Mouse (Mus musculus): ENCODE measurements around the gene Cenpi. TPM values are rescaled to one million over a fixed set of nuclear protein-coding genes. Genes with fewer than 3 reads are reported as not detected.
A peak's percentile ranks its signal among the peaks of the same experiment; 100 is the strongest.

Cenpi gene
- polyA plus RNA-seq (2015; fragmentation: Nextera tagmentation; extraction: Ambion mirVana): 34.7 and 35.3 TPM in 2 replicates

DNA sequence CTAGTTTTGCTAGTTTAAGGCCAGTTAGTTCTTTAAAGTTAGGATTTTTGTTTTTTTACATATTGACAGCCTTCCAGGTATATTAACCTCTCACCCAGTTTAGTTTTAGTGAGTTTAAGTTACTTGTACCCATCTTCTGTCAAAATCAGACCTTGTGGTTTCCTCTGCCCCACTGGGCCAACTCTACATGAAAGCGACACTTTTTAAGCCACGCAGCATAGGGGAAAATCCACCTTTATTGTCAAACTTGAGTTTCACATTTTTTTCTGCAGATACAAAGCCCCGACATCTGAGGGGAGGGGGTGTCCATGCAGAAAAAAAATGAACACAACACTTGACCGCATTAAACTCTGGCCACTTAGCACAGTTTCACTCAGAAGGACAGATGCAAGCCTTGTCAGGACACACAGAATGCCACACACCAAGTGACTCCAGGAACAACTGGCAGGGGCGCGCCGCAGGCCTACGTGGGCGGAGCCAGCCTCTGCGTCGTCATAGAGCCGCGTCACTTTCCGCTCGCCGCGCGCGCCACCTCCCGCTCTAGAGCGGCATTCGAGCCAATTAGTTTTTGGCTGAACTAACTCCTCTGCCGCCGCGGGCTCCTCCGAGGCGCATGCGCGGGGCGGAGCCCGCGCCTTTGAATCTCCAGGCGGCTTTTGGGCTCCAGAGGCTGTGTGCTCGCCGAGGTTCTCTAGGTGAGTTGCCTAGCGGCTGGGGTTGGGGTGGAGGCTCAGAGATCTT lies at the start of gene Cenpi:
Cenpi (plus strand) TSS at position 551 of the 741 bp plus-strand sequence.
- Histone ChIP-seq H3K36me3 (no peaks in the 10 kb centered on the region), H3K4me2 (peak within 1 kb of the TSS; percentile 51), H3K4me1 (no peaks in the 10 kb centered on the region), H3K27me3 (no peaks in the 10 kb centered on the region), H3K27ac (0 out of 2 replicates have a peak within 1 kb of the TSS, but pooled peaks have one; percentile 35), H3K9ac (peak within 1 kb of the TSS; percentile 31; the same call in 1 of the 2 replicates), H3K9me3 (no peaks in the 10 kb centered on the region), H3K4me3 (peak within 1 kb of the TSS; percentile 48)
- 17% methylated on average over 36 of the region's 36 CpGs for WGBS
- ATAC-seq (ENCODE audit: borderline replicate concordance, extremely low read depth, low FRiP score, low TSS enrichment): peak; percentile 98

DNA sequence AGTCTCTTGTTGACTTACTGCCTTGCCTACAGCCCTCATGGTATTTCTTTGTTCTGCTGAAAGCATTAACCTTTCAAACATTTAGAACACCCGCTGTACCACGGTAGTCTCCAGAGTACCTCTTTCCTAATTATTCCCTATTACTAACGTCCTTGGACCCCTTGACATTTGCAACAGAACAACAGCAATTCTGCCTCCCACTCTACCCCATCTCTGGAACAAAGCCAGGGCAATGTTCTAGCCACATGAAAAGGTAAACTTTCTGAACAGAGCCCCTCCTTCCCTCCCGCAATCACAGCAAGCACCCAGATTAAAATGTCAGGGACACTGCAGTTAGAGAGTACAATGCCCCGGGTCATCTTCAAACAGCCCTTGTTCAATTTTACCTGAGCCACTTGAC lies 46.7 kb upstream of the Cenpi start:
- Histone ChIP-seq H3K9ac (no peak overlapping the region), H3K9me3 (no peaks in the 10 kb centered on the region), H3K4me2 (no peak overlapping the region), H3K27ac (no peak overlapping the region), H3K4me1 (no peaks in the 10 kb centered on the region), H3K27me3 (no peaks in the 10 kb centered on the region), H3K36me3 (no peaks in the 10 kb centered on the region), H3K4me3 (no peak overlapping the region)
- ATAC-seq (ENCODE audit: borderline replicate concordance, extremely low read depth, low FRiP score, low TSS enrichment): no peak
- WGBS: 71% methylated on average over 5 of the region's 5 CpGs

DNA sequence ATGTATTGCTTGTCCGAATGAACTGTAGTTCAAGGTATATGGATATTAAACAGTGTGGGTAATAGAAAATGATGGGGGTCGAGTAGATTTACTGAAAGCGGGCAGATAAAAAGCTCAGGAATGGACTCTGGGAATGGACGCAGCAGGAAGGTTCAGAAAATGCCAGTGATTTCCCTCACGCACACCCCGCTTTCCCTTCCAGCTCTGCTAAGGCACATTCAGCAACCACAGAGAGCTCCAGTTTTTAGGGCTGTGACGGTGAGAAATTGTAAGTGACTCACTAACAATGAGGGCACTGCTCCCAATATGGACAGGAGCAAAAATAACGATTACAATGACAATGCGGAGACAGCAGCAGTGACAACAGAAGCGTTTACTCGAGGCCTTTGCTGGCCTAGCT lies 45.8 kb upstream of the Cenpi start:
- ATAC-seq (ENCODE audit: borderline replicate concordance, extremely low read depth, low FRiP score, low TSS enrichment): no peak
- Histone ChIP-seq H3K4me3 (no peak overlapping the region), H3K9me3 (no peaks in the 10 kb centered on the region), H3K36me3 (no peaks in the 10 kb centered on the region), H3K27me3 (no peaks in the 10 kb centered on the region), H3K4me2 (no peak overlapping the region), H3K4me1 (no peaks in the 10 kb centered on the region), H3K9ac (no peak overlapping the region), H3K27ac (no peak overlapping the region)
- WGBS: 81% methylated on average over 11 of the region's 11 CpGs

DNA sequence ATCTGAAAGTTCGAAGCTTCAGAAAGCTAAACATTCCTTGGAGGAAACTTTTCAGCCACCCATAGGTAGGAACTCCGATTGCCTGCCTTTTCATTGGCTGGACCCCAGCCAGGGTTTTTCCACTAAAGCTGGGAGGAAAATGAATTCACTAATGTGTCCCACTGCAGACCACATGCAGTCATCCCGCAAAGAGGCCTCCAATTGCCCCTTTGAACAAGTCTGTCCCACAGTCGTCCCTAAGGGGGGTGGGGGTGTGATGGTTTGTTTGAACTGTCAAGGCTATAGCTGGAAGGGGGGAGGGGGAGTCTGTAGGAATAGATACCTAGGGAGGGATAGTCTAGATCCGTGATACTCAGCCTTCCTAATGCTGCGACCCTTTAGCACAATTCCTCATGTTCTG lies 32.2 kb upstream of the Cenpi start:
- H3K9ac ChIP-seq: no peak overlapping the region
- no peaks in the 10 kb centered on the region for H3K9me3 ChIP-seq
- WGBS: 26% methylated on average over 6 of the region's 6 CpGs
- 0 out of 2 replicates have a peak, but pooled peaks cover 3% of the 10 kb centered on the region for H3K4me1 ChIP-seq
- H3K4me3 ChIP-seq: peak overlapping the region; percentile 43; the same call in 1 of the 2 replicates
- ATAC-seq (ENCODE audit: borderline replicate concordance, extremely low read depth, low FRiP score, low TSS enrichment): no peak
- peak overlapping the region; percentile 53 for H3K4me2 ChIP-seq
- no peak overlapping the region; the same call in none of the 2 replicates for H3K27ac ChIP-seq
- H3K36me3 ChIP-seq: no peaks in the 10 kb centered on the region
- H3K27me3 ChIP-seq: no peaks in the 10 kb centered on the region

DNA sequence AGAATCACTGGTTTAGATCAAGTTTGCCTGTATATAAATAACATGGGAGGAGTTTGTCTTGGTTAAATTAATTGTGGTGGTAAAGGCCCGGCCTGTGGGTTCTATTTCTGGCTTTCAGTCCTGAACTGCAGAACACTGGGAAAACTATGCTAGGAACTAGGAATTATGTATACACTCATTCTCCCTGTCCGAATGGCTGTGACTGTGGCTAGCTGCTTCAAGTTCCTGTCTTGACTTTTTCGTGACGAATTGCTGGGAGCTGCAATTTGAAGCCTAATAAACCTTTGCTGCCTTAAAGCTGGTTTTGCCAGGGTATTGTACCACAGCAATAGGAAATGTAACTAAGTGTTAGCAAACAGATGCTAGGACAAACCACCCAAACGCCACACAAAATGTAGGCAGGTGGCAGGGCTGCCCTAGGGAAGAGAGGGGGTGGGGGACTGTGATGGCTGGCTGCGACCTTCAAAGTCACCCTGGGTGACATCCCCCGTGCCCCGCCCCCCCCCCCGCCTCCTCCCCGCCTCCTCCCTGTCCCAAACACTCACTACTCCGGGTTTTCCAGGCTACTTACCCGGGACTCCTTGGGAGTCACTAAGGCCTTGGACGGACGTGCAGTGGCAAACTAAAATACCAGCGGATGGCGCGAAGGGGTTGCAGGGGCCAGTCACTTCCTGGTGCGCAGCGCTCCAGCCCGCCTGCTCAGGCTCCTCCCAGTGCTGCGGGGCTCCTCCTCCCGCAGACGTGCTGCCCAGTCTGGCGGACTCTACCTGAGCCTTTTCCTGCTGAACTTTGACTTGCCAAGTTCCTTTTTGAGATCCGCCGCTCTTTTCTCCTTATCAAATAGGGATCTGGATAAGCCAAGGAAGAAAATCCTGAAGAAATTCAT lies 31.4 kb upstream of the Cenpi start, which contains the start of gene Trmt2b:
Trmt2b (minus strand) TSS at position 710 of the 886 bp plus-strand sequence.
- 27% methylated on average over 17 of the region's 26 CpGs for WGBS
- peak; percentile 93 for ATAC-seq (ENCODE audit: borderline replicate concordance, extremely low read depth, low FRiP score, low TSS enrichment)
- H3K27me3 ChIP-seq: no peaks in the 10 kb centered on the region
- peak within 1 kb of the TSS; percentile 83 for H3K27ac ChIP-seq
- H3K4me2 ChIP-seq: peak within 1 kb of the TSS; percentile 53
- peak within 1 kb of the TSS; percentile 43 for H3K4me3 ChIP-seq
- 0 out of 2 replicates have a peak, but pooled peaks cover 3% of the 10 kb centered on the region for H3K4me1 ChIP-seq
- no peaks in the 10 kb centered on the region for H3K9me3 ChIP-seq
- peak within 1 kb of the TSS; percentile 16; the same call in 1 of the 2 replicates for H3K9ac ChIP-seq
- no peaks in the 10 kb centered on the region for H3K36me3 ChIP-seq

DNA sequence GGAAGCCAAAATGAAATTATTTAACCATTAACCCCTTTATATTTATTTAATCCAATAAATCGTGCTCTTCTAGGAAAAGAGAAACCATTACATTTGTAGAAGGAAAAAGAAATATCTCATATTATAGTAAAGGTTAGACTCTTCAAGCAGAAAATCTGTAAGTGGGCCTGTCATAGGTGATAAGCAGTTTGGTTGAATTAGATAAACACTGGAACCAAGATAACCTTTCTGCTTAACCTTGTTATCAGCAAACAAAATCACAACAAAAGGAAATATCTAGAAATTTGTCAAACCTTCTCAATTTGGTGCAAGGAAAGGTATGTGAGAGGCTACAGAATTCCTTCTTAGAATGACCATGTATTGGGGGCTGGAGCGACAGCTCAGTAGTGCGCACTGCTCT lies 27.4 kb upstream of the Cenpi start:
- H3K4me3 ChIP-seq: no peak overlapping the region
- 59% methylated on average over 3 of the region's 3 CpGs for WGBS
- 0 out of 2 replicates have a peak, but pooled peaks cover 3% of the 10 kb centered on the region for H3K4me1 ChIP-seq
- H3K27ac ChIP-seq: no peak overlapping the region
- ATAC-seq (ENCODE audit: borderline replicate concordance, extremely low read depth, low FRiP score, low TSS enrichment): no peak
- no peaks in the 10 kb centered on the region for H3K36me3 ChIP-seq
- no peaks in the 10 kb centered on the region for H3K27me3 ChIP-seq
- H3K4me2 ChIP-seq: no peak overlapping the region
- H3K9me3 ChIP-seq: no peaks in the 10 kb centered on the region
- H3K9ac ChIP-seq: no peak overlapping the region

DNA sequence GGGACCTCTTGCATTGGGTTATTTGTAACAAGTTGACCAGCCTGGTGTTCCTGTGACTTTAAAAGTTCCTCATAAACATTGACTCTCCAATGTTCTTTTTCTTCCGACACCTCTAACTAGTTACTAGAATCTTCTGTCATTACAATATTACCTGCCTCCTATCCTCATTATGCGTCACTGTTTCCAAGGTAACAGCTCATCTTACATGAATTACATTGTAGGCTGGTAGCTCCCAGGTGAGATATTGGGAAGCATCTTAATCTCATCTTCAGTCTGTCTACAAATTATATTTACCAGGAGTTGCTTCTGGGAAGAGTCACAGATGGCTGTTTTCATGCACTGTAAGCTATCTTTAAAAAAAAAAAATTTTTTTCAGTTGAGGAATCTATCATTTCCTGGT lies 22.8 kb upstream of the Cenpi start:
- H3K4me2 ChIP-seq: no peak overlapping the region
- ATAC-seq (ENCODE audit: borderline replicate concordance, extremely low read depth, low FRiP score, low TSS enrichment): no peak
- H3K36me3 ChIP-seq: no peaks in the 10 kb centered on the region
- no peak overlapping the region for H3K27ac ChIP-seq
- no peaks in the 10 kb centered on the region for H3K4me1 ChIP-seq
- no peaks in the 10 kb centered on the region for H3K27me3 ChIP-seq
- WGBS: 93% methylated on average over 2 of the region's 2 CpGs
- no peak overlapping the region for H3K4me3 ChIP-seq
- no peaks in the 10 kb centered on the region for H3K9me3 ChIP-seq
- H3K9ac ChIP-seq: no peak overlapping the region

DNA sequence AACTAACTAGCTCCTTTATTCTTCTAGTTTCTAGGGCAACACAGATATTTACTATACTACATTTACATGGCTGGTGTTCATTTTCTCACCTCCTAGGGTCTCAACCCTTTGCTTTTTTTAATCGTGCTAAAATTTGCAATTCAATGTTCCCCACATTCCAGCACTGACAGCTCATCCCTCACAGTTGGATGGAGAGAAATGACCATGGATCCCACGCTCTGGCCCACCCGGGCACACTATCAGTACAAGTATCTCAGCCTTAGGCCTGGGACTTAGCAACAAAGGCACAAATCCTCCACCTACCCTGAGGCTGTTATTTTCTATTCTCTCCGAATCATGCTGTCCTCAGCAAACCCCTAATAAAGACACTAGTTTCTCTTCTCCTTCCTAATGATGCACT lies 22.1 kb upstream of the Cenpi start:
- WGBS: 55% methylated on average over 4 of the region's 4 CpGs
- Histone ChIP-seq H3K4me3 (no peak overlapping the region), H3K27ac (no peak overlapping the region), H3K27me3 (no peaks in the 10 kb centered on the region), H3K9ac (no peak overlapping the region), H3K36me3 (no peaks in the 10 kb centered on the region), H3K4me1 (no peaks in the 10 kb centered on the region), H3K9me3 (no peaks in the 10 kb centered on the region), H3K4me2 (no peak overlapping the region)
- ATAC-seq (ENCODE audit: borderline replicate concordance, extremely low read depth, low FRiP score, low TSS enrichment): no peak

DNA sequence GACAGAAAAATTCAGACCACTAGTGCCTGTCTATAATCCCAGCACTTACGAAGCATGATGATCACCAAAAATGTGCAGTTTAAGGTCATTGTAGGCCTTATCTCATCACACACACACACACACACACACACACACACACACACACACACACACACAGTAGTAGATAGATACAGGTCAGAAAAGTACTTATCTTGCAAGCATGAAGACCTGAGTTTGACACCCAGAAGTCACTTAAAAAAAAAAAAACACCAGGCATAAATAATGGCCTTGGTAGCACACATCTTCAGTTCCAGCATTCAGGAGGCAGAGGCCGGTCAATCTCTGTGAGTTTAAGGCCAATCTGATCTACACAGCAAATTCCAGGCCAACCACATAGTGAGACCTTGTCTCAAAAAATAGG lies 20.6 kb upstream of the Cenpi start:
- H3K27me3 ChIP-seq: no peaks in the 10 kb centered on the region; the same call in 1 of the 2 replicates
- no peak overlapping the region for H3K4me3 ChIP-seq
- H3K4me2 ChIP-seq: no peak overlapping the region
- 94% methylated on average over 2 of the region's 2 CpGs for WGBS
- no peak for ATAC-seq (ENCODE audit: borderline replicate concordance, extremely low read depth, low FRiP score, low TSS enrichment)
- H3K9me3 ChIP-seq: no peaks in the 10 kb centered on the region
- H3K36me3 ChIP-seq: no peaks in the 10 kb centered on the region
- H3K27ac ChIP-seq: no peak overlapping the region
- H3K9ac ChIP-seq: no peak overlapping the region
- no peaks in the 10 kb centered on the region for H3K4me1 ChIP-seq

DNA sequence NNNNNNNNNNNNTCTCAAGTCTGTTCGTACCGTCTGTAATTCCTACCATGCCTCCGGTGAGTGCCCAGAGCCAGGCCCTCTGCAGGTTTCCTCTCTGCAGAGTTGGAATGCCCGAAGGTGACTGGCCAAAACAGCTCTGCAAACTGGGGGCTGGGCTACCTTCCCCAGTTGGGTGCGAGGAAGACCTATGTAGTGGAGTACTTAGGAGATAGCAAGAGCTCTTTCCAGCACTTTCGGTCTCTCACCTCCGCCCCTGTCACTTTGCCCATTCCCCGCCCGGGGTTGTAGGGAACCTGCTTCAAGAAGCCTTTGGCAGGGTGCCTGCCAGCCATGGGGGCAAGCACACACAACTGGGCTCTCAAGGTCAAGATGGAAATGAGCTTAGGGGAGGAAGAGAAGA lies 11.6 kb upstream of the Cenpi start:
- ATAC-seq (ENCODE audit: borderline replicate concordance, extremely low read depth, low FRiP score, low TSS enrichment): no peak
- no peaks in the 10 kb centered on the region for H3K4me1 ChIP-seq
- H3K4me2 ChIP-seq: peak overlapping the region; percentile 62
- no peaks in the 10 kb centered on the region for H3K9me3 ChIP-seq
- no peak overlapping the region for H3K9ac ChIP-seq
- WGBS: 32% methylated on average over 9 of the region's 9 CpGs
- H3K36me3 ChIP-seq: no peaks in the 10 kb centered on the region
- H3K27ac ChIP-seq: no peak overlapping the region
- H3K27me3 ChIP-seq: peaks cover 8% of the 10 kb centered on the region
- H3K4me3 ChIP-seq: peak overlapping the region; percentile 40

DNA sequence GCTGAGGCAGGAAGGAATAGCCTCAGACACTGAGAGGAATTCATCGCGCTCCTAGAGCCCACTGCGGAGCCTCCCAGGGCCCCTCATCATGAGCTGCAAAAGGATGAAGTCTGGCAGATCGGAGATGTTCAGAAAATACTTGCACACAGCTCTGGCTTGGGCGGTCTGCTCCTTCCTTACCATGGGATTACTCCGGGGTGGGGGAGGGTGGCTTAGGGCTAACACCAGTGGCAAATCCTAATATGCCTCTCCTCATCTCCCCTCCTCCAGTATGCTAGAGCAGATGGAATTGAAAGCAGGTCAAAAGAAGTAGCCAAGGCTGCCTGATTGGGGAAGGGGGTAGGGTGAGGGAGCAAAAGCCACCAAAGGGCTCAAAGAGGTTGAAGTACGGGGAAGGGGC lies 11.1 kb upstream of the Cenpi start:
- Histone ChIP-seq H3K27ac (no peak overlapping the region), H3K36me3 (no peaks in the 10 kb centered on the region), H3K4me1 (no peaks in the 10 kb centered on the region), H3K9me3 (no peaks in the 10 kb centered on the region), H3K27me3 (peaks cover 8% of the 10 kb centered on the region), H3K4me3 (peak overlapping the region; percentile 40), H3K4me2 (peak overlapping the region; percentile 62), H3K9ac (no peak overlapping the region)
- ATAC-seq (ENCODE audit: borderline replicate concordance, extremely low read depth, low FRiP score, low TSS enrichment): no peak
- 31% methylated on average over 7 of the region's 7 CpGs for WGBS

DNA sequence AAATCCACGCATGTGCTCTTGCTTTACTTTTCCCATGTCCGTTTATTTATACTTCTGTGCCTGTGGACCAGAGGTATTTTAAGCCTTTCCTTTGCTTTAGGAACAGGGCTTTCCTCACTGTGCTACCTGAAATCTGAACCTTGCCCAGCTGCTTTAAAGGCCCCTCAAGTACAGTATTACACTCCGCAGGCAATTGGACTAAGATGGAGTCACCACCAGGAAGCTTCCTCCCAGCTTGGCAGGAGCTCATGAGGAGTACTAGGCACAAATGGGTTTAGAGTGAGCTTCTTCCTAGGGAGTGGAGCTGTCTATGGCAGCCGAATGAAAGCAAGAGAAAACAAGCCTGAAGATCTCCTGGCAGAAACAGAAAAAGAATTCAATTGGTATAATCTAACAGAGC lies 10.7 kb upstream of the Cenpi start:
- Histone ChIP-seq H3K9me3 (no peaks in the 10 kb centered on the region), H3K4me3 (no peak overlapping the region), H3K36me3 (no peaks in the 10 kb centered on the region), H3K9ac (no peak overlapping the region), H3K27ac (no peak overlapping the region), H3K4me2 (peak overlapping the region; percentile 62; the same call in 1 of the 2 replicates), H3K4me1 (no peaks in the 10 kb centered on the region), H3K27me3 (peaks cover 8% of the 10 kb centered on the region)
- ATAC-seq (ENCODE audit: borderline replicate concordance, extremely low read depth, low FRiP score, low TSS enrichment): no peak
- WGBS: 39% methylated on average over 4 of the region's 4 CpGs

Measured in lung, embryonic 15.5 days (tissue).